Mouse (Mus musculus) adrenal gland, postnatal 10 days (tissue): ENCODE measurements at regions not wholly inside any gene's neighbourhood (a gene's known extent, or its start where the extent isn't known, plus 50 kb on each side); places are given as distances from the start of the nearest gene placed in this dataset.

Experiments used
- DNase-seq: peaks from one replicate; pipeline ENCODE4 v3.0.0; 2021; ENCODE audit warnings: mixed read lengths

DNA sequence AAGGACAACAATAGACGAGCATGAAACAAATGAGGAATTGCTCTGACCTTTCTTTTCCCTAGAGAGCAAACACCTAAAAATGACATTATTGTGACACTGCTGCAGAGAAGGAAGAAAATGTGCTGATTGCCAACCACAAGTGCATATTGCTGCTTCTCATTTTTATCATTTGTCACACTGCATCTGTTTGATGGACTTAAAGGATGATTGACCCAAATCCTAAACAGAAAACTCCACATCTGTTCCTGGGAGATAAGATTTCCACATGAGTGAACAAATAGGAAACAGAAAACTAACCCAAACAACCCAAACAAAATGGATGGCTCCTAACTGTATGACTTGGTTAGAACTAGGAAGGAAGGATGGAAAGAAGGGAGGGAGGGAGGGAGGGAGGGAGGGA is 118.5 kb downstream of the Ccdc50 start:
- DNase-seq, result no peak

DNA sequence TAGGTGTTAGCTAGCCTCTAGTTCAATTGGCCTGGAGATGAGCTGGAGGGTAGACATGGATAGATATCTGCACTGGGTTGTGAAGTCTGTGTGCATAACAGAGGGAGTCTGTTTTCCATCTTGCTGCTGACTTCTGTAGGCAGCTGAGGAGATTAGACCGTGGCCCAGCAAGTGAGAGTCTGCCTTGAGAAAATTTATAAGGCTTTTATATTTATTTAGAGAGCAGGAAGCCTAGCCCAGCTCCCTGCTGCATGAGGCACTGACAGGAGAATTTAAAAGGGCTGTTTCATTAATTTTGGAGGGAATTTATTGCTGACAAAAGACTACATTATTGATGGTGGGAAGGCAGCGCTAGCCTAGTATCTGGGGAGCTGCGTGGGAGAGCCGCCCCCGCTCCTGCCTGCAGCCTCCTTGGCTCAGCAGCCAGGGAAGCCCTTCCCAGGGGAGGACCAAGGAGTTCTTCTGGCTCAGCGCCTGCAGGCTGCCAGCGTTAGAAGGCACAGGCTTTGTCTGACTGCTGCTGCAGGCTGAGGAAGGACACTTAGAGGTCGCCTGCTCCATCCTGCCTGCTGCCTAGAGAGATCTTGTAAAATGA is 135.0 kb downstream of the Ccdc50 start:
- DNase-seq, result peak; percentile 37

GRCm38 (mm10) chr16:27526669-27527068 is 138.0 kb downstream of the Ccdc50 start:
- no peak for DNase-seq

DNA sequence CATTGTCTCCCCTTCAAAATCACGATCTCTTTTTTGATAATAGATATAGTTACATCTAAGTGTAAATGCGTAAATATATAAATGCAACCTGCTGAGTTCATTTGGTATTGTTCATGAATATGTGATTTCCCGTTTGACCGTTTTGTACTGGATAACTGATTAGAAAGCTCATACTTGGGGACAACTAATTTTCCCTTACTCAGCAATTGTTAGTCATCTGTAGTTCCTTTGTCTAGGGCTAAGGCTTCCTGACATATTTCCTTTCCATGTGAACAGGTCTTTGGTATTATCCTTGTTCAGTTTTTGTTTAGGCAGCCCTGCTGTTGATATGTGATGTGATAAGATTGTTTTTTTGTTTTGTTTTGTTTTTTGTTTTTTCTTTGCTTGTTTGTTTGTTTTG is 142.0 kb downstream of the Ccdc50 start:
- no peak for DNase-seq
